Mouse (Mus musculus): Measurements from ENCODE around the gene Col12a1.
A peak's percentile ranks its signal among the peaks of the same experiment; 100 is the strongest.

Col12a1 gene

GRCm38 (mm10) chr9:79718481-79719370, at the start of gene Col12a1:
Col12a1 (minus strand) TSS chr9:79718831.
- DNase-seq (ENCODE audit: low spot score) = no peak

- DNase-seq (ENCODE audit: low spot score) = no peak
Measured at GRCm38 (mm10) chr9:79766991-79767545, 48.4 kb upstream of the Col12a1 start.

DNA sequence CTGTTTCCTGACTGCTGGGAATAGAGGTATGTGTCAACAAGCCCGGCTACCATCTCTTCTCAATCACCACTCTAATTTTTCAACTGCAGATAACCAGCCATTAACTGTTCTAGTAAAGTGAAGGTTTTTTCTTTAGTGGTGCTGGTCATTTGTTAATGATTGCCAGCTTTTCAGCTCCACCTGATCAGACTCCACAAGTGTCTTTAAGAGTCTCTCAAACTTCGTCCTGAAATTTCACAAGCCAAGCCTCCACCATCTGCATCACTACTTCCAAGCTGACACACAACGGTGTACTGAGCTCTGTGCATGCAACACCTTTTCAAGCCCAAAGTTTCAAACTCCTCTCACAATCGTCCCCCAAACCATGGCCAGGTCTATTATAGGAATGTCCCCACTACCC, 46.7 kb upstream of the Col12a1 start:
- DNase-seq (ENCODE audit: low spot score) = no peak

GRCm38 (mm10) chr9:79762519-79762918, 43.9 kb upstream of the Col12a1 start:
- no peak for DNase-seq (ENCODE audit: low spot score)

- DNase-seq (ENCODE audit: low spot score) = no peak
Measured at GRCm38 (mm10) chr9:79760076-79760475, 41.4 kb upstream of the Col12a1 start.

GRCm38 (mm10) chr9:79759385-79760005, 40.9 kb upstream of the Col12a1 start, which contains the start of gene Cox7a2:
Cox7a2 (minus strand) TSS chr9:79759878.
- peak; percentile 96 for DNase-seq (ENCODE audit: low spot score)

DNA sequence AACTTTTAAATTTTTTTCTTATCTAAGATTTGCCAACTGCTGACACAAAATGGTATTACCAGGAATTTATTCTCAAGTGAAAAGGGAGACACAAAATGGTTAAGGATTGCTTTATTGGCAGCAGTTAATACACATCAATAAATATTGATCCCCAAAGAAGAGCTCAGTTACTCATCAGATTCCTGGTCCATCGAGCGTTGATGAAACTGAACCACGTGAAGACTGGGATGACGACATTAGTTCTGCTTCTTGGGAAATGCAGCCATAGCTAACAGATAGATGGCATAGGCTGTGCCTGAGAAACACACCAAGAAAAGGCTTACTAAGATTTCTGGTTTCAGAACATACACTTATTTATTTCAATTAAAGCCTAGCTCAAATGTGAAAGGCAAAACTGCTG, 36.7 kb upstream of the Col12a1 start:
- DNase-seq (ENCODE audit: low spot score) = no peak

DNA sequence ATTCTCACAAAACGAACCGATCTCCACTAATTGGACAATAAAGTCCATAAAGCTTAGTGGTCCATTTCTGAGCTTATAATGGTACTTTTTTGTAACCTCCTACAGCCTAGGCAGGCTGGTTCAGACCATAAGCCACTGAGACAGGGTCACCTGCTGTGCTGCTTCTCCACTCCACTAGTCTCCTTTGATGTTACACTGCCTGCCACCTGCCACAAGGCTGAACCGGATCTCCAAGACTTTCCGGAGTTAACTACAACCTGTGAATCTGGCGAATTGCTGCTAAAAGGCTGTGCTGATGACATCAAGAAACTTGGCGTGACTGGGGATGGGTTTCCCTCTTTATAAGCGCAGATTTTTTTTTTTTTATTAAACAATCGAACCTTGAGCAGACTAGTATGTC, 33.2 kb upstream of the Col12a1 start:
- no peak for DNase-seq (ENCODE audit: low spot score)

GRCm38 (mm10) chr9:79750709-79751108, 32.1 kb upstream of the Col12a1 start:
- DNase-seq (ENCODE audit: low spot score) = no peak

- no peak for DNase-seq (ENCODE audit: low spot score)
Measured at GRCm38 (mm10) chr9:79745036-79745435, 26.4 kb upstream of the Col12a1 start.

DNA sequence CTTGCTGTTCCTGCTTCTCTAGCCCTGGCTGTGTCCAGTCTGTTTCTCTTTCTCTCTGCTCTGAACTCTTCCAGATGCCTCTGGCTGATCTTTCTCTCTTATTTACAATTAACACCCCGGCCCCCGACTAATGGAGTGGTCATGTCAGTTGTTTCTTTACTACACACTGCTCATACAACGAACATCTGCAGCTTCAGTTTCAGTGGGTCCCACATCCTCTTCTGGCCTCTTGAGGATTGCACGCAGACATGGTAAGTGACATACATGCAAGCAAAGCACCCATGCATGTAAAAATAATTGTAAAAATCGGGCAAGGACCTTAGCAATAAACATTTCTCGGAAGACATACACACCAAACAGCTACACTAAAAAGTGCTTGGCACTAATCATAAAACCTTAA, 17.0 kb upstream of the Col12a1 start:
- no peak for DNase-seq (ENCODE audit: low spot score)

- DNase-seq (ENCODE audit: low spot score) = peak; percentile 19
Measured at GRCm38 (mm10) chr9:79730301-79730700, 11.7 kb upstream of the Col12a1 start.

GRCm38 (mm10) chr9:79723090-79723489, 4.5 kb upstream of the Col12a1 start:
- DNase-seq (ENCODE audit: low spot score) = peak; percentile 52

DNA sequence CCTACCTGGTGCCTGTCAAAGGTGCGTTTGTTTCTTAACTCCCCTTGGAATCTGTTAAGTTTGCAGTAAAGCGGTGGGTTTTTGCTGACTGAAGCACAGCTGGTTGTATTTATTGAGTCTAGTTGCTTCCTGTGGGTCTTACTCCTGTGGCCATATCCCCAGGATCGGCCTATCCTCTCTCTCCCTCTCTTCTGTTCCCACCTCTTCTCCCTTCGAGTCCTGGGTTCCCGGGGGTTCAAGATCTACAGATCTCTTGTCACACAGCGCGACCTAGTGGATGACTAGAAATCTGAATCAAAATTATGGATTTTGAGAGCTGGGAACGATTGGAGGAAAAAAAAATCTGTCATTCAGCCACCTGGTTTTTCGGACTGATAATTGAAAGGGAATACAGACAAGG, 2.4 kb upstream of the Col12a1 start:
- DNase-seq (ENCODE audit: low spot score) = peak; percentile 45

- DNase-seq (ENCODE audit: low spot score) = no peak
Measured at GRCm38 (mm10) chr9:79720143-79720542, 1.5 kb upstream of the Col12a1 start.

- no peak for DNase-seq (ENCODE audit: low spot score)
Measured at GRCm38 (mm10) chr9:79719451-79719850, 820 bp upstream of the Col12a1 start.

- no peak for DNase-seq (ENCODE audit: low spot score)
Measured at GRCm38 (mm10) chr9:79717836-79718475, 675 bp downstream of the Col12a1 start.

- DNase-seq (ENCODE audit: low spot score) = peak; percentile 35
Measured at GRCm38 (mm10) chr9:79716909-79717835, 1.5 kb downstream of the Col12a1 start.

DNA sequence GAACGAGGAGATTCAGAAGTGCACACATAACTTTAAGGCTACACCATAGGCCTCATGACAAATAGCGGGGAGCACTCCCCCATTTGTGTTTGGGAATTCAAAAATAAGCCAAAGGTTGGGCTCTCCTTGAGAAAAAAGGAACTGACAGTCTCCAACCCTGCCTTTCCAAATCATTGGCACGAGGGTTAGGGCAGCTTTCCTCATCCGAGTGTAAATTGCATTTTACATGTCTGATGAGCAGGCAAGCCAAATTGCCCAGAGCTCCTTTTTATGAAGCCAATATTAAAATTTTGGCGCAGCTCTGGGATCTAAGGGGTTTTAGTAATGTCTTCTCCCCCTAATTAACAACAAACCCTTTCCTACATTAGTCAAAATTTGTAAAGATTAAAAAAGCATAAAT, 2.1 kb downstream of the Col12a1 start:
- no peak for DNase-seq (ENCODE audit: low spot score)

DNA sequence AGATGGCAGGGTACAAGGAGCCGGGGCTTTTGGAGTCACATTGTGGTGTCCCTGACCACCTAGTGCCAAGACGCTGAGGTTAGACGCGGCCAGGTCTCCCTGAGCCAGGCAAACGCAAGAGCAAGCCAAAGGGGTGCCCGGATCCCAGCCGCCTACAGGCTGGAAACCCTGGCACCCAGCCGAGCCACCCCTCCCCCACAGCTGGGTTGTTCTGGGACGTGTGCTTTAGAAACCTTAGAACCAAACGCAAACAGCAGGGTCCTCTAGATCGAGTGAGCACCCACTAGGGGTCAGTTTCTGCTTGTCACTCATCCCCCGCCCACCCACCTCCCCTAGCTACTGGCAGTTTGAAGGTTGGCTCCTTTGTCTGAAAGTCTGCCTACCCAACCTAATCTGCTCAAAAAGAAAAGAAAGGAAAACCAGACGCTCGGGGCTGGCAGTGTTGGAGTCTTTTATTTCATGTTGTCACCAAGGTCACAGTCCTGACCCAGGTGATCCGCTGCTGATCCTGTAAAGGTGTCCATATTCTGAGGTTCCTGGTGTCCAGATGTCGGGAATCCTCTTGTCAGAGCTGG, 4.1 kb downstream of the Col12a1 start:
- DNase-seq (ENCODE audit: low spot score) = peak; percentile 39
